Mouse (Mus musculus) midbrain, embryonic 16.5 days (tissue): ENCODE measurements around the gene Ambra1. TPM values are rescaled to one million over a fixed set of nuclear protein-coding genes. Genes with fewer than 3 reads are reported as not detected.
A peak's percentile ranks its signal among the peaks of the same experiment; 100 is the strongest.

Experiments
- ATAC-seq: fragments of 200-750 bp; cut with Nextera tagmentation; 2 replicates; pipeline ENCODE4 v1.8.0; 2017; ENCODE audit warnings: moderate TSS enrichment
- H3K27ac ChIP-seq: fragments of 300-500 bp; sonication (generic); 2 replicates; pipeline ENCODE4 v1.5.1; 2014; ENCODE audit warnings: mild to moderate bottlenecking, low read length, mixed read lengths
- H3K27me3 ChIP-seq: fragments of 300-500 bp; sonication (generic); 2 replicates; pipeline ENCODE4 v1.6.1; 2014; ENCODE audit warnings: low read depth, low read length, mixed read lengths; ENCODE audit not compliant: control insufficient read depth, insufficient read depth
- H3K36me3 ChIP-seq: fragments of 300-500 bp; sonication (generic); 2 replicates; pipeline ENCODE4 v1.6.1; 2014; ENCODE audit warnings: mild to moderate bottlenecking, low read length, moderate library complexity, mixed read lengths; ENCODE audit not compliant: control insufficient read depth, insufficient read depth
- H3K4me1 ChIP-seq: fragments of 300-500 bp; sonication (generic); 2 replicates; pipeline ENCODE4 v1.6.1; 2014; ENCODE audit warnings: mild to moderate bottlenecking, low read length, mixed read lengths; ENCODE audit not compliant: control insufficient read depth, insufficient read depth
- H3K4me2 ChIP-seq: fragments of 300-500 bp; sonication (generic); 2 replicates; pipeline ENCODE4 v1.6.1; 2014; ENCODE audit warnings: mild to moderate bottlenecking, low read length, mixed read lengths
- H3K4me3 ChIP-seq: fragments of 300-500 bp; sonication (generic); 2 replicates; pipeline ENCODE4 v1.5.1; 2014; ENCODE audit warnings: low read depth, mild to moderate bottlenecking, low read length, moderate library complexity, mixed read lengths
- H3K9ac ChIP-seq: fragments of 300-500 bp; sonication (generic); 2 replicates; pipeline ENCODE4 v1.6.1; 2014; ENCODE audit warnings: low read depth, low read length, mixed read lengths
- H3K9me3 ChIP-seq: fragments of 300-500 bp; sonication (generic); replicated peaks from 2 replicates; pipeline ENCODE4 v1.6.1; 2014; ENCODE audit warnings: mild to moderate bottlenecking, low read length, mixed read lengths; ENCODE audit not compliant: control insufficient read depth, poor library complexity, severe bottlenecking
- whole genome bisulfite sequencing: fragments of 180-500 bp; shearing (Covaris S2); extraction: QIAGEN DNeasy Blood & Tissue Kit; methylation state at CpG from one replicate; pipeline ENCODE4 v1.1.7; 2014; 5-methylcytosine and 5-hydroxymethylcytosine counted together
- polyA plus RNA-seq: library from polyadenylated mRNA; unstranded; fragments of >200 nt; fragmentation: Nextera tagmentation; extraction: Ambion mirVana; gene quantifications from 2 replicates; pipeline ENCODE4 v1.2.1, GENCODE M21; 2015

Gene Ambra1
- polyA plus RNA-seq, 1 experiment from 2014 or later: 27.6 TPM

- no peaks in the 10 kb centered on the region; the same call in 1 of the 2 replicates for H3K27me3 ChIP-seq
- H3K9ac ChIP-seq: peak within 1 kb of the TSS; percentile 70
- H3K9me3 ChIP-seq: no peaks in the 10 kb centered on the region
- peak within 1 kb of the TSS; percentile 75 for H3K4me2 ChIP-seq
- no peak for ATAC-seq
- peak within 1 kb of the TSS; percentile 67 for H3K27ac ChIP-seq
- peak within 1 kb of the TSS; percentile 50 for H3K4me3 ChIP-seq
- peaks cover 8% of the 10 kb centered on the region for H3K36me3 ChIP-seq
- 6% methylated on average over 16 of the region's 16 CpGs for WGBS
- H3K4me1 ChIP-seq: peaks cover 16% of the 10 kb centered on the region
Measured at GRCm38 (mm10) chr2:91932160-91932711, 202.3 kb downstream of the Ambra1 start, which contains the start of gene Mdk. Gene Mdk (minus strand): TSS chr2:91932297.

- Histone ChIP-seq H3K27me3 (no peaks in the 10 kb centered on the region), H3K4me2 (no peak overlapping the region), H3K36me3 (peaks cover 14% of the 10 kb centered on the region), H3K9ac (no peak overlapping the region), H3K9me3 (no peaks in the 10 kb centered on the region), H3K27ac (no peak overlapping the region), H3K4me3 (no peak overlapping the region), H3K4me1 (peaks cover 16% of the 10 kb centered on the region)
- no peak for ATAC-seq
- 22% methylated on average over 6 of the region's 6 CpGs for WGBS
Measured at GRCm38 (mm10) chr2:91932737-91933350, 202.9 kb downstream of the Ambra1 start.

GRCm38 (mm10) chr2:91933471-91933870 is 203.5 kb downstream of the Ambra1 start:
- peaks cover 19% of the 10 kb centered on the region for H3K36me3 ChIP-seq
- H3K27ac ChIP-seq: no peak overlapping the region
- 32% methylated on average over 9 of the region's 9 CpGs for WGBS
- peaks cover 16% of the 10 kb centered on the region for H3K4me1 ChIP-seq
- no peaks in the 10 kb centered on the region for H3K27me3 ChIP-seq
- H3K4me2 ChIP-seq: no peak overlapping the region
- ATAC-seq: no peak
- no peak overlapping the region for H3K4me3 ChIP-seq
- H3K9me3 ChIP-seq: no peaks in the 10 kb centered on the region
- no peak overlapping the region for H3K9ac ChIP-seq

GRCm38 (mm10) chr2:91934016-91934415 is 204.1 kb downstream of the Ambra1 start:
- no peaks in the 10 kb centered on the region for H3K9me3 ChIP-seq
- no peak overlapping the region for H3K9ac ChIP-seq
- H3K36me3 ChIP-seq: peaks cover 19% of the 10 kb centered on the region
- H3K4me3 ChIP-seq: no peak overlapping the region
- peaks cover 16% of the 10 kb centered on the region for H3K4me1 ChIP-seq
- H3K27ac ChIP-seq: no peak overlapping the region
- H3K27me3 ChIP-seq: no peaks in the 10 kb centered on the region
- H3K4me2 ChIP-seq: no peak overlapping the region
- WGBS: 57% methylated on average over 8 of the region's 8 CpGs
- ATAC-seq: no peak

GRCm38 (mm10) chr2:91934826-91935525 is 205.0 kb downstream of the Ambra1 start:
- Histone ChIP-seq H3K27ac (no peak overlapping the region), H3K36me3 (peaks cover 25% of the 10 kb centered on the region), H3K4me1 (peaks cover 16% of the 10 kb centered on the region), H3K27me3 (no peaks in the 10 kb centered on the region), H3K9ac (no peak overlapping the region), H3K4me3 (no peak overlapping the region), H3K9me3 (no peaks in the 10 kb centered on the region), H3K4me2 (no peak overlapping the region)
- ATAC-seq: no peak
- WGBS: 88% methylated on average over 9 of the region's 9 CpGs

GRCm38 (mm10) chr2:91936154-91936553 is 206.2 kb downstream of the Ambra1 start:
- H3K4me1 ChIP-seq: peaks cover 12% of the 10 kb centered on the region
- no peak overlapping the region for H3K4me2 ChIP-seq
- ATAC-seq: no peak
- WGBS: 87% methylated on average over 7 of the region's 7 CpGs
- H3K27me3 ChIP-seq: no peaks in the 10 kb centered on the region
- no peaks in the 10 kb centered on the region for H3K9me3 ChIP-seq
- H3K9ac ChIP-seq: no peak overlapping the region
- H3K27ac ChIP-seq: no peak overlapping the region
- H3K36me3 ChIP-seq: peaks cover 27% of the 10 kb centered on the region
- H3K4me3 ChIP-seq: no peak overlapping the region

- ATAC-seq: no peak
- H3K4me2 ChIP-seq: no peak overlapping the region
- no peak overlapping the region for H3K27ac ChIP-seq
- no peaks in the 10 kb centered on the region for H3K9me3 ChIP-seq
- no peak overlapping the region; the same call in 1 of the 2 replicates for H3K9ac ChIP-seq
- no peak overlapping the region for H3K4me3 ChIP-seq
- H3K4me1 ChIP-seq: no peaks in the 10 kb centered on the region; the same call in 1 of the 2 replicates
- H3K27me3 ChIP-seq: no peaks in the 10 kb centered on the region
- H3K36me3 ChIP-seq: peaks cover 27% of the 10 kb centered on the region
- WGBS: 79% methylated on average over 15 of the region's 15 CpGs
Measured at GRCm38 (mm10) chr2:91939303-91939935, 209.5 kb downstream of the Ambra1 start.

GRCm38 (mm10) chr2:91942356-91942755 is 212.4 kb downstream of the Ambra1 start:
- ATAC-seq: no peak
- H3K4me2 ChIP-seq: no peak overlapping the region
- H3K9me3 ChIP-seq: no peaks in the 10 kb centered on the region
- no peak overlapping the region for H3K9ac ChIP-seq
- no peak overlapping the region for H3K4me3 ChIP-seq
- 74% methylated on average over 6 of the region's 6 CpGs for WGBS
- no peaks in the 10 kb centered on the region for H3K27me3 ChIP-seq
- peaks cover 18% of the 10 kb centered on the region for H3K36me3 ChIP-seq
- no peaks in the 10 kb centered on the region; the same call in none of the 2 replicates for H3K4me1 ChIP-seq
- no peak overlapping the region for H3K27ac ChIP-seq
